Mouse (Mus musculus) hindbrain, postnatal 0 days (tissue): Measurements from ENCODE around the gene Acvr1b. TPM values are rescaled to one million over a fixed set of nuclear protein-coding genes. Genes with fewer than 3 reads are reported as not detected.

Experiments used
- ATAC-seq: fragments of 200-750 bp; cut with Nextera tagmentation; 2 replicates; pipeline ENCODE4 v1.8.0; 2017; ENCODE audit warnings: mild to moderate bottlenecking, moderate TSS enrichment, moderate library complexity
- DNase-seq: peaks from one replicate; pipeline ENCODE4 v3.0.0-alpha.2; 2015; ENCODE audit warnings: low spot score
- H3K27ac ChIP-seq: fragments of 300-500 bp; sonication (generic); 2 replicates; pipeline ENCODE4 v1.5.1; 2014; ENCODE audit warnings: mild to moderate bottlenecking
- H3K27me3 ChIP-seq: fragments of 300-500 bp; sonication (generic); 2 replicates; pipeline ENCODE4 v1.6.1; 2014; ENCODE audit warnings: low read length, mixed read lengths; ENCODE audit not compliant: insufficient read depth
- H3K36me3 ChIP-seq: fragments of 300-500 bp; sonication (generic); 2 replicates; pipeline ENCODE4 v1.6.1; 2014; ENCODE audit warnings: low read length, mixed read lengths; ENCODE audit not compliant: insufficient read depth
- H3K4me1 ChIP-seq: fragments of 300-500 bp; sonication (generic); 2 replicates; pipeline ENCODE4 v1.6.1; 2014; ENCODE audit warnings: antibody characterized with exemption, low read length, mixed read lengths; ENCODE audit not compliant: insufficient read depth
- H3K4me2 ChIP-seq: fragments of 300-500 bp; sonication (generic); 2 replicates; pipeline ENCODE4 v1.6.1; 2014; ENCODE audit warnings: low read depth, mild to moderate bottlenecking, low read length, moderate library complexity, mixed read lengths
- H3K4me3 ChIP-seq: fragments of 300-500 bp; sonication (generic); 2 replicates; pipeline ENCODE4 v1.5.1; 2014; ENCODE audit warnings: low read length
- H3K9ac ChIP-seq: fragments of 300-500 bp; sonication (generic); replicated peaks from 2 replicates; pipeline ENCODE4 v1.6.1; 2014; ENCODE audit warnings: mild to moderate bottlenecking, low read length, moderate library complexity, mixed read lengths
- H3K9me3 ChIP-seq: fragments of 300-500 bp; sonication (generic); 2 replicates; pipeline ENCODE4 v1.6.1; 2016; ENCODE audit warnings: low read length, mixed read lengths
- CTCF ChIP-seq: IDR thresholded peaks from 2 replicates; pipeline ENCODE4 v1.5.1; 2016; ENCODE audit warnings: antibody characterized with exemption, control low read depth, low read depth
- WGBS: fragments of 180-500 bp; shearing (Covaris S2); extraction: QIAGEN DNeasy Blood & Tissue Kit; methylation state at CpG from one replicate; pipeline ENCODE4 v1.1.7; 2014; 5-methylcytosine and 5-hydroxymethylcytosine counted together
- polyA plus RNA-seq: library from polyadenylated mRNA; unstranded; fragments of >200 nt; fragmentation: Nextera tagmentation; extraction: Ambion mirVana; gene quantifications from 2 replicates; pipeline ENCODE4 v1.2.1, GENCODE M21; 2015
- total RNA-seq: library from RNA; depleted of rRNA; stranded (reverse); fragments of >200 nt; gene quantifications from 2 replicates; pipeline ENCODE4 v1.2.3, GENCODE M21; 2014

Acvr1b gene
- total and polyA plus RNA-seq, 2 experiments from 2014 or later: 14.6 to 74.5 TPM

DNA sequence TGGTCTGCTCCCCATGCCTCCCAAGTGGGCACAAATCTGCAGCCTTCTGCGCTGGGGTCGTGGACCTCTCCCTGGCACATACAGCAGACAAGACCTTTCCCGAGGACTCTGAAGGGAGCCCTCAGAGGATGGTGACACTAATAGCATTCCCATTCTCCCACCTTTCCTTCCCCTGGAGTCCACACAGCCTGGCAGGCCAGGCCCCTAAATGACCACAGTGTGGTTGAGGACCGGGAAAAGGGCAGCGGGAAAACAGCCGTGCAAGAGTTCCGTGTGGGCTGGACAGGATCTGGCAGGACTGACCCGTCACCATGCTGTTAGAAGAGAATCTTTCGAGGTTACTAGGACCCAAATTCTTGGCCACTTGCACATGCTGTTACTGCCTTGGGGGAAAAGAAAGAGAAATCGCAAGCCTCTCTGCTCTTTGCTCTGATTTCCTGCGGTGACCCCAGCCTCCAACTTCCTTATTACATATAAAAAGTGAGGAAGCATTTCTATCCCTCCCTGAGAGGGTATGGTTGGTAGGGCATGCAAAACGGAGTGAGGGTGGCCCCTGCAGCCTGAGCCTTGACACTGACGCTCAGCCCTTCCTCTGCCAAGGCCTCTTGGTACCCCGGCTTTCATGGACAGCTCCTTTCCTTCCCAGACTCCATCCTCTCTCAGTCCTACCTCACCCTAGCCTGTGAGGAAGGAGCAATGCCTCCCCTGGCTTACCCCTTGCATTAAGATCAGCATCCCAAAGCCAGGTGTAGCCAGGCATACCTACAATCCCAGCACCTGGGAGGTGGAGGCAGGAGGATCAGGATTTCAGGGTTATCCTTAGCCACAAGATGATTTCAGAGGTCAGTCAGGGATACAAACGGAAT, 27.5 kb upstream of the Acvr1b start:
- TF ChIP-seq CTCF: no peak
- no peaks in the 10 kb centered on the region for H3K9me3 ChIP-seq

DNA sequence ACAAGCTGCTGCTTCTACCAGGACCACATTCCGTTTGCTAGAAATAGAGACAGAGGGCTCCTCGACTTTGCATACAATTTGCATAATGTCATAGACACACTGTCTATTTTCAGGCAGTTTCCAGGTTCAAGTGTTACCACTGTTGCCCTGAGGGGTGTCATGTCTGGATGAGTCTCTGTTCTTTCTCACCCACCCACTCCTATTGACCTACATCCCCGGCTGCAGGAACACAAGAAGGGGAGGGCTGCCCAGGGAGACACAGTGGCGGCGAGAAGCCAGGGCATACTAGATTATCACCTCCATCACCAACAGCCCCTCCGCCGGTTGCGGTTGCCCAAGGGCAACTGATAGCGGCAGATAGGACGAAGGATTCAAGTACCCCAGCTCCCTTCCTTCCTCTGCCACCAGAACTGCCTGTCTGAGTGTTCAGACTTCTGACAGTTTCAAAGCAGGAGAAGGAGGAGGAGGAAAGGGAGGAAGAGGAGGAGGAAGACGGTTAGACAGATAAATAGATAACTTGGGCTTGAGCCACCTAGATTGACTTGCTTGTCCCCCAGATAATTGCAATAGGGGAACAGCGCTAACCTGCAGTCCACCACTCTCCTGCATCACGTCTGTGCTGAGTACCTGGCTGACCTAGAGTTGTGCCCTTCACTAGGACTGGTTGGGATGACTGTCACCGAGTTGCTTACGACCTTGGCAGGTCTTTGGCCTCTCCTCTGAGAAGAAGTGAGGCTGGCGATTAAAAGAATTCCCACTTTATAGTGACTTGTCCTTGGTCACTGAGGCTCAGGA, 26.6 kb upstream of the Acvr1b start:
- Histone ChIP-seq H3K9me3 (no peaks in the 10 kb centered on the region), H3K9ac (no peak overlapping the region), H3K4me1 (peaks cover 10% of the 10 kb centered on the region; the same call in 1 of the 2 replicates), H3K4me2 (no peak overlapping the region), H3K27ac (no peak overlapping the region), H3K36me3 (no peaks in the 10 kb centered on the region), H3K4me3 (no peak overlapping the region), H3K27me3 (no peaks in the 10 kb centered on the region)
- DNase-seq: no peak
- 70% methylated on average over 16 of the region's 16 CpGs for WGBS
- no peak for ATAC-seq
- TF ChIP-seq CTCF: no peak

More for the DNA sequence above, 27.5 kb upstream of the Acvr1b start:
- DNase-seq (no peak), ATAC-seq (no peak)
- no peak overlapping the region for H3K27ac ChIP-seq
- no peak overlapping the region for H3K4me2 ChIP-seq
- no peak overlapping the region for H3K9ac ChIP-seq
- H3K36me3 ChIP-seq: no peaks in the 10 kb centered on the region
- H3K4me3 ChIP-seq: no peak overlapping the region
- no peaks in the 10 kb centered on the region for H3K27me3 ChIP-seq
- 63% methylated on average over 15 of the region's 15 CpGs for WGBS
- peaks cover 10% of the 10 kb centered on the region; the same call in 1 of the 2 replicates for H3K4me1 ChIP-seq

- Histone ChIP-seq H3K4me2 (no peak overlapping the region), H3K9me3 (no peaks in the 10 kb centered on the region), H3K27me3 (no peaks in the 10 kb centered on the region), H3K4me1 (peaks cover 10% of the 10 kb centered on the region; the same call in 1 of the 2 replicates), H3K9ac (no peak overlapping the region), H3K27ac (no peak overlapping the region), H3K36me3 (no peaks in the 10 kb centered on the region), H3K4me3 (no peak overlapping the region)
- no peak for TF ChIP-seq CTCF
- ATAC-seq: no peak
- 63% methylated on average over 6 of the region's 6 CpGs for WGBS
- DNase-seq: no peak
These were observed 26.0 kb upstream of the Acvr1b start for GRCm38 (mm10) chr15:101147910-101148273.

GRCm38 (mm10) chr15:101148604-101149003, 25.3 kb upstream of the Acvr1b start:
- ATAC-seq: no peak
- TF ChIP-seq CTCF: no peak
- Histone ChIP-seq H3K4me3 (no peak overlapping the region), H3K9ac (no peak overlapping the region), H3K27ac (no peak overlapping the region), H3K36me3 (no peaks in the 10 kb centered on the region), H3K4me1 (peaks cover 5% of the 10 kb centered on the region; the same call in 1 of the 2 replicates), H3K9me3 (no peaks in the 10 kb centered on the region), H3K4me2 (no peak overlapping the region), H3K27me3 (no peaks in the 10 kb centered on the region)
- no peak for DNase-seq
- 78% methylated on average over 6 of the region's 6 CpGs for whole genome bisulfite sequencing

GRCm38 (mm10) chr15:101151409-101152261, 22.2 kb upstream of the Acvr1b start:
- Histone ChIP-seq H3K4me2 (no peak overlapping the region), H3K27ac (no peak overlapping the region), H3K9ac (no peak overlapping the region), H3K9me3 (no peaks in the 10 kb centered on the region), H3K27me3 (no peaks in the 10 kb centered on the region), H3K4me1 (no peaks in the 10 kb centered on the region), H3K4me3 (no peak overlapping the region), H3K36me3 (no peaks in the 10 kb centered on the region)
- ATAC-seq (no peak), DNase-seq (no peak)
- WGBS: 75% methylated on average over 9 of the region's 9 CpGs
- no peak for TF ChIP-seq CTCF

DNA sequence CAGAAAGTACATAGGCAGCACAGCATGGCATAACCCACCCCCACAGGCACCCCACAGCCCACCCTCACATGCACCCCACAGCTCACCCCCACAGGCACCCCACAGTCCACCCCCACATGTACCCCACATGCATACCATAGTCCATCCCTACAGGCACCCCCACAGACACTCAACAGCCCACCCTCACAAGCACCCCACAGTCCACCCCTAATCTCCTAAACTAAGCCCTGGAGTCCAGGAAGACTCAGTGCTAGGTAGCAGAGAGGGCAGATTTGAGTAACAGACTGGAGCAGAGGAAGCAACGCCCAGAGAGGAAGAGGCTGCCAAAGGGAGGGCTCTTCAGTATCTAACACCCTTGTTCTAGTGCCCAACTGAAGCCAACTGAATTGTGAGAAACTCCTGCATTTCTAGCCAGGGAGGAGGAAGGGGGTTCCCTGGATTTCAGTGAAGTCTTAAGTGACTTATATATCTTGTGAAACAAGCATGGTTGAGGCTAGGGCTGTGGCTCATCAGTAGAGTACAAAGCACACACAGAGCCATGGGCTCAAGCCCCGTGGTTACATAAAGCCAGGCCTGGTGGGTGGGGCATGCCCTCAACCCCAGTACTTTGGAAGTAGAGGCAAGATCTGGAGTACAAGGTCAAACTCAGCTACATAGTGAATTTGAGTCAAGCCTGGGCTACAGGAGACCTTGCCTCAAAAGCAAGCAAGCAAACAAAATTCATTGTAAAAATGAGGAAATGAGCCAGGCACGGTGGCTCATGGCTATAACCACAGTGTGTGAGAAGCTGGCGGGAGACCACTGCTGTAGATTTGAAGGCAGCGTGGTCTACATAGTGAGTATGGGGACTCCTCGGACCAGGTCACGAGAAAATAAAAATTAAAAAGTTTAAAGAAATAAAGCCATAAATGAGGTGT, 18.9 kb upstream of the Acvr1b start:
- 85% methylated on average over 7 of the region's 7 CpGs for WGBS
- no peak for TF ChIP-seq CTCF
- no peak overlapping the region for H3K9ac ChIP-seq
- DNase-seq: no peak
- no peaks in the 10 kb centered on the region for H3K4me1 ChIP-seq
- no peaks in the 10 kb centered on the region for H3K36me3 ChIP-seq
- H3K4me3 ChIP-seq: no peak overlapping the region
- H3K9me3 ChIP-seq: no peaks in the 10 kb centered on the region
- H3K4me2 ChIP-seq: no peak overlapping the region
- no peaks in the 10 kb centered on the region for H3K27me3 ChIP-seq
- ATAC-seq: no peak
- H3K27ac ChIP-seq: no peak overlapping the region
